Mouse (Mus musculus) olfactory bulb, adult 2 months (tissue): Measurements from ENCODE around the gene Tceal1. TPM values are rescaled to one million over a fixed set of nuclear protein-coding genes. Genes with fewer than 3 reads are reported as not detected.
"Not testable (repeated sequence)": the region's sequence is repeated elsewhere in the genome, so short reads cannot be mapped to it uniquely, and the experiment has no call there.

Source experiments
- H3K27ac ChIP-seq: fragments of 200-500 bp; 2 replicates; pipeline ENCODE4 v1.5.1; 2012; ENCODE audit warnings: low read depth, low read length; ENCODE audit not compliant: insufficient read depth
- H3K4me1 ChIP-seq: fragments of 200-500 bp; 2 replicates; pipeline ENCODE4 v1.6.1; 2012; ENCODE audit warnings: low read length; ENCODE audit not compliant: control insufficient read depth, insufficient read depth
- H3K4me3 ChIP-seq: fragments of 200-500 bp; 2 replicates; pipeline ENCODE4 v1.5.1; 2012; ENCODE audit warnings: mild to moderate bottlenecking, low read depth, low read length, moderate library complexity; ENCODE audit not compliant: insufficient read depth
- CTCF ChIP-seq: fragments of 200-500 bp; IDR thresholded peaks from 2 replicates; pipeline ENCODE4 v1.5.1; 2012; ENCODE audit warnings: low read depth, mild to moderate bottlenecking, low read length, moderate library complexity; ENCODE audit not compliant: insufficient read depth
- POLR2A ChIP-seq: fragments of 200-500 bp; IDR thresholded peaks from 2 replicates; pipeline ENCODE4 v1.6.1; 2012; ENCODE audit warnings: mild to moderate bottlenecking, low read depth, low read length, moderate library complexity; ENCODE audit not compliant: insufficient read depth
- WGBS: fragments of 180-500 bp; shearing (Covaris S2); methylation state at CpG from one replicate; pipeline ENCODE4 v1.1.7; 2018; 5-methylcytosine and 5-hydroxymethylcytosine counted together
- polyA plus RNA-seq: library from polyadenylated mRNA; stranded (reverse); fragments of >200 nt; gene quantifications from 2 replicates; pipeline ENCODE4 v1.2.4, GENCODE M21; 2012; ENCODE audit warnings: low replicate concordance; ENCODE audit not compliant: missing spikeins, insufficient read depth, insufficient read length

The Tceal1 gene
- not detected in 2 replicates for polyA plus RNA-seq

DNA sequence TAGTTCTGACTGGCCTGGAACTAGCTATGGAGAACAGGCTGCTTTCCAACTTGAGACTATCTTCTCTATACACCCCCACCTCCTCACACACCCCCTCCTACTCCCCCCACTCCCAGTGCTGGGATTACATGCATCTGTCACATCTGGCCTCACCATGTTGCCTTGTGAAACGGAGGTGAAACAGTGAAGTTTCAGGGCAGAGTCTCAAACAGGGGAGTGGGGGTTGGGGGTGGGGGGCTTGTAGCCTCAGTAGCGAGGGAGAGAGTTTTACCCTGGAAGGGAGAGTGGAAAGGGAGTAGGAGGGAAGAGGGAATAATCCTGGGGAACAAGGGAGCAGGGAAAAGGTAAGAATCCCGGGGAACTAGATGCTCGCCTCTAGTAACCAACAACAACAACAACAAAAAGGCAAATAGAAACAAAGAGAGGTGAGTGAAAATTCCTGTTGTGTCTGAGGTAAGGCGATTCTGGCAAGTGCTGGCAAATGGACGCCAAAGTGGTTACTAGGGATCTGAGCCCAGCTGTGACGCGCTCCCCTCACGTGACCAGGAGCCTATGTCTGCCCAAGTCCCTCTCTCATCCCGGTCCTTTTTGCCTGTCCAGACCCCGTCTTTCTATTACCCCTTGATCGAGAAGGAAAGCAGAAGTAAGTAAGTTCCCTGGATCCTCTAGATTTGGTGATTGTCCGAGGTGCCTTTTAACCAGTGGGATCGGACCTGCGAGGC lies at the start of gene Tceal1:
TSS of gene Tceal1 (plus strand) at position 537 of the 722 bp plus-strand sequence.
- H3K4me1 ChIP-seq = no peaks in the 10 kb centered on the region
- peak within 1 kb of the TSS; percentile 93 for H3K27ac ChIP-seq
- TF ChIP-seq POLR2A (peak; percentile 31; the same call in 1 of the 2 replicates), CTCF (no peak)
- 14% methylated on average over 15 of the region's 15 CpGs for WGBS
- H3K4me3 ChIP-seq = peak within 1 kb of the TSS; percentile 73

DNA sequence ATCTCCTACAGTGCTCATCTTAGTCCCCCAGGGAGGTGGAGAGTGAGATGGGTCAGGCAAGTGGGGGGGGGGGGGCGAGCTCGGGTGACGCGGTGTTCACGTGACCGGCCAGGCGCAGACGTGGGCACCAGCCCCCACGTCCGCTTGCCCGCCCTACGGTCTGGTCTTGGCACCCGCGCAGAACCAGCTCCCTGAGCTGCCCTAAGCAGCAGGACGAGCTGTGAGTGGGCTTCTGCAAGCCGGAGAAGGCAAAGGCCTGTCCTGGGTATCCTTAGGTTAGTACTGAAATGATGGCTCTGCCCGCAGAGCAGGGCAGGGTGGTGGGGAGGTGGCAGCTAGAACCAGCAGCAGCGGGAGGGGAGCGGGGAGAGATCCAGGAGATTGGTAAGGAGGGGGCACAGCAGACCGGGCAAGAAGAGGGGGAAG lies 41.5 kb upstream of the Tceal1 start:
- TF ChIP-seq CTCF (no peak), POLR2A (peak; percentile 65)
- Histone ChIP-seq H3K4me1 (no peaks in the 10 kb centered on the region), H3K27ac (peak overlapping the region; percentile 96), H3K4me3 (peak overlapping the region; percentile 98)
- WGBS = 31% methylated on average over 20 of the region's 20 CpGs

DNA sequence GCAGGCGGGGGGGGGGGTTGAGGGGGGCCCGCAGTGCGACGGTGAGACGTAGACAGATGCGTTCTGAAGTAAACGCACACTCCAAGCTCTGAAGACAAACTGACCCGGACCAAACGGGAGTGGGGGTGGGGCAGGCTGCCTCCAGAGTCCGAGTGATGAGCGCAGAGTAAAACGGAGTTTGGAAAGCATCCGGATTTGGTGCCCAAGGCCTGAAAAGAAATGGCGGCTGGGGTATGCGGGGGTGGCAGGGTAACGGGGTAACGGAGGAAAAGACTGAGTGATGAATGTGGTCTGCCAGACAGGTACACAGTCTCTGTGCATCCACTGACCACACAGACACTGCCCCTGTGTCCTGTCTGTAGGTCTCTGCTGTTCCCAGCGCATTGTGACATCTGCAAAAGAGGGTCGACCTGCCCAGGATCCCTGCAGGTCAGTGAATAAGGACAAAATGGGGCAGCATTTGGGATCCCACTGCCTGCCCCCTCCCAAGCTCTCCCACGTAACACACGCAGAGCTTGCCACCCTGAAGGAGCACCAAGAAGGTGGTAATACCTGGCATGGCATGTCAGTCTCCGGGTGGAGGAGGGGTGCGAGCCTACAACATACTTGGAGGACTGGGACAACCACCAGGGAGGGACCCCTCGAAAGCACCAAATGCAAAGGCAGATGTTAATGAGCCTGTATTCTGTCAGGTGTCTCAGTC lies 40.9 kb upstream of the Tceal1 start:
- 16% methylated on average over 24 of the region's 24 CpGs for WGBS
- peak overlapping the region; percentile 98 for H3K4me3 ChIP-seq
- H3K27ac ChIP-seq = peak overlapping the region; percentile 96
- not testable (repeated sequence) for H3K4me1 ChIP-seq

DNA sequence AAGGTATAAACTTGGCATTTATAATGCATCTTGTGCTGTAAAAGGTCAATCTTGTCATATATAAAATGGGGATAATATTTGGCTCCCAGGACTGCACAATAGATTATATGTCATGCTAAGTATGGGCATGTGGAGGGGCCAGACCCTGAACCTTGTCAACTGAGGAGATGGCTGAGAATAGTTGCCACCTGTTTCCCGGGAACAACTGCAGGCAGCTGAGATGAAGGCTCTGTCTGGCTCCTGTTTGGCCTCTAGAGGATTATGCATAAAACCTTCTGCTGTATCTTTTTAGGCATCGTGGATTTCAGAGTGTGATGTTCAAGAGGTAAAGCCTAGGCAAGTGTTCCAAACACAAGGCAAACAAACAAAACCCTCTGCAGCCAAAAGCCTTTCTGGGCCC lies 39.0 kb upstream of the Tceal1 start:
- Histone ChIP-seq H3K27ac (no peak overlapping the region), H3K4me3 (no peak overlapping the region), H3K4me1 (no peaks in the 10 kb centered on the region)
- no peak for TF ChIP-seq CTCF
- no peak for TF ChIP-seq POLR2A
- 54% methylated on average over 2 of the region's 2 CpGs for whole genome bisulfite sequencing

DNA sequence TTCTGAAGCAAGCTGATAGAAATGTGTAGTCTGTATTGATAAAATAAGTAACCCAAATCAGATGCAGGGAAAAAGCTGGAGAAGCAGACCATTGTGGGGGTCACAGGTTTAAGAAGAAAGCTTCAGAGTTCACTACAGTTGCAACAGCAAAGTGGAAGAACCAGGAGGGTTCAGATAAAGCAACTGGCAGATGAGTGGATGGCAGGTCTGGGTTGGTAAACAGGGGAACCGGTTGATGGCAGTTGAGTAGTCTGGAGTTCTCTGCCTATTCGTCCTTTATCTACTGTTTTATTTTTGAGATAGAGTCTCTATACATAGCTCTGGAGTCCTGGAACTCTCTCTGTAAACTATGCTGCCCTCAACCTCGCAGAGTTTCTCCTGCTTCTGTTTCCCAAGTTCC lies 26.8 kb upstream of the Tceal1 start:
- WGBS = 70% methylated on average over 3 of the region's 3 CpGs

DNA sequence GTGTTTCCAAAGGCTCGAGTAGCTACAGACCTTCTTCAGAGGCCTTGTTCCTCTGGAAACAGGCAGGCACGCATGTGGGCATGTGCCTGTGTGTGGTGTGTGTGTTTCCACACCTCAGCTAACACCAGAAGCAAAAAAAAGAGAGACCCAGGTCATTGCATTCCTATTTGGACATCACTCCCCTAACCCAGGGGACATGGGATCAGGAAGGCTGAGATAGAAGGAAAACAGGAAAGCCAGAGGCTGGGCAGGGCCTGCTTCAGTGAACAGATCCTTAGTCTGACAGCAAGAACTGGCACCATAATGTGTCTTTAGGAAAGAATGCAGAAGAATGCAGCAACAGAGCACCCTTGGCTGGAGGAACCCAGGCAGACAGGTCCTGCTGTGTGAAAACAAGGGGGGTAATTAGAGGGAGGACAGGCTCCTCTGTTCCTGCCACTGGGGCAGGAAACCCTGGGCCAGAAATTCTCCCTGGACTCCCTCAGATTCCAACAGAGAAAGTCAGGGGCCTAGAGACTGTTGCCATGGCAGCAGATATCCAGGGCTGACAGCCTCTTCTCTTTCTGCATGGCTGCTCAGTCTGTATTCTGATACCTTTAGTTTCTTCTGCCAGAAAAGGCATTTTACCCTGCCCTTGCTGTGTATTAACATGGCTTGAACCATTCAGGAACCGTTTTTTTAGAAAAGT lies 16.0 kb upstream of the Tceal1 start:
- H3K4me1 ChIP-seq, H3K27ac ChIP-seq, H3K4me3 ChIP-seq: not testable (repeated sequence)
- 21% methylated on average over 3 of the region's 3 CpGs for WGBS

More for the DNA sequence above, 26.8 kb upstream of the Tceal1 start:
- no peak overlapping the region for H3K4me3 ChIP-seq
- no peaks in the 10 kb centered on the region for H3K4me1 ChIP-seq
- TF ChIP-seq CTCF = no peak
- TF ChIP-seq POLR2A = no peak
- H3K27ac ChIP-seq = no peak overlapping the region

DNA sequence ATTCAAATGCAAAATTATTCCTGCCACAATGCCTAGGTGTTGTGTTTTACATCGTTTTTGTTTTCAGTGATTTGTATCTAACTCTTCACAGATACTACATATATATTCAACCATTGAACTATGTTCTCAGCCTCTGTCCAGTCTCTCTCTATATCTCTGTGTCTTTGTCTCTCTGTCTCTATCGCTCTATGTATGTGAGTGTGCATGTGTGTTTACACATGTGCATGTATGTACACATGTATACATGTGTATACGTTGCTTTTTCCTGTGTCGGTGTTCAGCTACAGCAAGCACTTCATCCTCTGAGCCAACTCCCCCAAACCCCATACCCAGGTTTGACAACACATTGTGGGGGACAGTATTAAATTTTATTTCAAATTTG lies 15.5 kb upstream of the Tceal1 start:
- Histone ChIP-seq H3K27ac (no peak overlapping the region), H3K4me3 (no peak overlapping the region), H3K4me1 (peaks cover 8% of the 10 kb centered on the region; the same call in 1 of the 2 replicates)
- 51% methylated on average over 4 of the region's 4 CpGs for WGBS
- TF ChIP-seq CTCF (no peak), POLR2A (no peak)

DNA sequence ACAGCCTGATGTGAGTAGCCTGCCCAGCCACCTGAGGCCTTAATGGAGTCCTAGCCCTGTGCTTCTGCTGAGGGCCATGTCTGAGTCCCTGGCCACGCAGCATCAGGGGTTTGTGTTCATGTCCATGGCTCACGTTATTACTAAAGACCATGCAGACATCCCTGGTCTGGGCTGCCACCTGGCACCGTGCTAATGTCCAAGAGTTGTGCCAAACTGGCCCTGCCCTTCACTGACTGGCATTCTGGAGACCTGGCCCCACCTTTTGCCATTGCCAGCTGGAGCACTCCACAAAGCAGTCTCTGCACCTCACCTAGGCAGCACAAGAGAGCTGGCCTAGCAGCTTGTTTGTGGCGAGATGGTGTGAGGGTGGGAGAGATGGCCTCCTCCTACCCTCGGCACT lies 14.6 kb upstream of the Tceal1 start:
- WGBS = 84% methylated on average over 5 of the region's 5 CpGs
- peaks cover 8% of the 10 kb centered on the region; the same call in 1 of the 2 replicates for H3K4me1 ChIP-seq
- no peak overlapping the region for H3K27ac ChIP-seq
- TF ChIP-seq POLR2A (no peak), CTCF (no peak)
- H3K4me3 ChIP-seq = no peak overlapping the region

DNA sequence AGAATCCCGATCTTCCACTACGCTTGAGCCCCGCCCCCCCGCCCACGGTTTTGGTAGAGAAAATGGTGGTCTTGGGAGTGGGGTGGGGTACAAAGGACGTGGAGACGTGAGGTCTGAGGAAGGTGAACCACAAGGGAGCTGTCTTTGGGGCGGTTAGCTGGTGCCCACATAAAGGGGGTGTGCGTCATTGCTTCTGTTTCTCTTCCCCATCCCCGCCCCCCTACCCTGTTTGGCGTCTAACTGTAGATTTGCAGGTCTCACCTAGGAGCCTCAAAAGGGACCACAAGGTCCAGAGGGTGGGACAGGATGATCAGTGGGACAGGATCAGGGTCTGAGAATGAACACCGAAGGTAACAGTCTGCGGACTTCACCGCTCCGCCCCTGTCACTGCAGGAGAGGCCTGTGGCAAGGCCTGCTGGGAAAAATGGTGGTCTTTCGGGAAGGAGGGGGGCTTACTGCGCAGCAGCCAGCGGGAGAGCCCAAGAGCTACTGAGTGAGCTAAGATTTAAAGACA lies 443 bp downstream of the Tceal1 start:
- 12% methylated on average over 18 of the region's 18 CpGs for WGBS
- no peaks in the 10 kb centered on the region for H3K4me1 ChIP-seq
- peak; percentile 11; the same call in 1 of the 2 replicates for TF ChIP-seq POLR2A
- no peak for TF ChIP-seq CTCF

More for the DNA sequence above, 443 bp downstream of the Tceal1 start:
- peak overlapping the region; percentile 73 for H3K4me3 ChIP-seq
- H3K27ac ChIP-seq = peak overlapping the region; percentile 93
